Mouse (Mus musculus): Measurements from ENCODE around the gene Apbb2.

GRCm38 (mm10) chr5:66455271-66455670 lies 163.3 kb downstream of the Apbb2 start:
- TF ChIP-seq CTCF (conservative IDR thresholded peaks at IDR 0.05; ENCODE audit: insufficient read depth, insufficient read length, low read depth, low read length) (no peak), POLR2A (IDR thresholded peaks at IDR 0.05; ENCODE audit: low read depth, low read length) (no peak)

Data from kidney, adult 2 months (tissue).